Mouse (Mus musculus): ENCODE data around the gene Mtmr12.

GRCm38 (mm10) chr15:12195966-12196365 lies 8.9 kb upstream of the Mtmr12 start:
- TF ChIP-seq CTCF (conservative IDR thresholded peaks at IDR 0.05; ENCODE audit: low read length) (no peak), NANOG (IDR thresholded peaks at IDR 0.05; ENCODE audit: borderline replicate concordance, low read length) (no peak)

Data from E14TG2a.4 (cell line).